Mouse (Mus musculus): ENCODE results near the gene Sept9.

DNA sequence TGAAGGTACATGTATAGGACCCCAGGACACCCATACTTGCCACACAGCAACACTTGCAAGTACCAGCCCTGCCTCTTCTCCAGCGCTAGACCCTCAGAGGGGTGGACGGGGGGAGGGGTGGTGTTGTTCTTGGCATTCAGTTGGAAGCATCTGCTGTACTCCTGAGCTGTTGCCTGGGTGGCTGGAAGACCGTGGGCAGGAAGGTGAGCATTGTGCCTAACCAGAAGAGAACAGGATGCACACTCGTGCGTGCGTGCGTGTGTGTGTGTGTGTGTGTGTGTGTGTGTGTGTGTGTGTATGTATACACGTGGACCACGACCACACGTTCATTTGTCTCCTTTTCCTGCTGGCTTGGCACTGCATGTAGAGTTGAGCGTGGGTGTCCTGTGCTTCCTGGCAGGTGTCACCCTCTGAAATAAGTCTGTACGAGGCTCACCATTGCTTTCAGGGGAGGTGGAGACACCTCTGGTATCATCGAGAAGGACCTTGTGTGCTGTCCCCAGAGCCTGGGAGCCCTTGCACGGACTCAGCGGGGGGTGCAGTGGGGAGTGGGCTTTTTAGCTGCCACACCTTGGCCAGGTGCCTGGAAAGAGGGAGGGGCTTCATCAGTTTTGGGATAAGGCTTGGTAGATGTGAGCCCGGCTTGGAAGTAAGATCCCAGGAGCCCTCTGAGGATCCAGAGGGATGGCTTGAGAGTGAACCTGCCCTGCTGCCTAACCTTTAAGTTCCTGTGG lies 127.6 kb downstream of the Sept9 start:
- no peak for TF ChIP-seq TAL1 (IDR thresholded peaks at IDR 0.05; ENCODE audit: low read length)
- TF ChIP-seq GATA1 (IDR thresholded peaks at IDR 0.05; ENCODE audit: low read length): no peak
